Mouse (Mus musculus) ES-Bruce4 (cell line): Measurements from ENCODE around the gene Nr2c1. TPM values are rescaled to one million over a fixed set of nuclear protein-coding genes. Genes with fewer than 3 reads are reported as not detected.

ENCODE experiments used
- H3K27ac ChIP-seq: 2 replicates; pipeline ENCODE4 v1.5.1; 2012; ENCODE audit warnings: low read length, inconsistent platforms; ENCODE audit not compliant: insufficient read depth
- H3K27me3 ChIP-seq: 2 replicates; pipeline ENCODE4 v1.6.1; 2012; ENCODE audit warnings: mild to moderate bottlenecking, low read length, inconsistent platforms; ENCODE audit not compliant: control insufficient read depth, poor library complexity, insufficient read depth, severe bottlenecking
- H3K36me3 ChIP-seq: 2 replicates; pipeline ENCODE4 v1.6.1; 2012; ENCODE audit warnings: inconsistent platforms, mild to moderate bottlenecking, low read length, moderate library complexity; ENCODE audit not compliant: control insufficient read depth, poor library complexity, insufficient read depth, severe bottlenecking
- H3K4me1 ChIP-seq: one replicate; pipeline ENCODE4 v1.8.1; 2011; ENCODE audit warnings: low read length; ENCODE audit not compliant: control insufficient read depth, insufficient read depth
- H3K4me3 ChIP-seq: 2 replicates; pipeline ENCODE4 v1.5.1; 2011; ENCODE audit warnings: low read depth, mild to moderate bottlenecking, low read length
- H3K9ac ChIP-seq: 2 replicates; pipeline ENCODE4 v1.6.1; 2012; ENCODE audit warnings: low read depth, mild to moderate bottlenecking, inconsistent platforms; ENCODE audit not compliant: poor library complexity, severe bottlenecking
- H3K9me3 ChIP-seq: replicated peaks from 2 replicates; pipeline ENCODE4 v1.6.1; 2012; ENCODE audit warnings: mild to moderate bottlenecking, low read length, inconsistent platforms; ENCODE audit not compliant: control insufficient read depth, poor library complexity, insufficient read depth, severe bottlenecking
- CTCF ChIP-seq: IDR thresholded peaks from one replicate; pipeline ENCODE4 v1.8.1; 2011; ENCODE audit warnings: low read depth, low read length
- EP300 ChIP-seq: IDR thresholded peaks from 2 replicates; pipeline ENCODE4 v1.6.1; 2011; ENCODE audit warnings: low read depth, low read length; ENCODE audit not compliant: insufficient read depth
- POLR2A ChIP-seq: IDR thresholded peaks from one replicate; pipeline ENCODE4 v1.8.1; 2011; ENCODE audit warnings: low read length; ENCODE audit not compliant: insufficient read depth
- polyA plus RNA-seq: library from polyadenylated mRNA; stranded (reverse); fragments of >200 nt; gene quantifications from 2 replicates; pipeline ENCODE4 v1.2.4, GENCODE M21; 2011; ENCODE audit warnings: low read depth; ENCODE audit not compliant: missing spikeins, insufficient read depth, insufficient read length

Gene Nr2c1
- polyA plus RNA-seq, 1 experiment: 8.8 TPM

GRCm38 (mm10) chr10:94118993-94119392 is 28.8 kb upstream of the Nr2c1 start:
- TF ChIP-seq CTCF: no peak
- no peak for TF ChIP-seq POLR2A
- TF ChIP-seq EP300: no peak

GRCm38 (mm10) chr10:94120676-94121075 is 27.1 kb upstream of the Nr2c1 start:
- TF ChIP-seq POLR2A (no peak), EP300 (no peak), CTCF (no peak)
- H3K36me3 ChIP-seq: no peaks in the 10 kb centered on the region

More at GRCm38 (mm10) chr10:94118993-94119392, 28.8 kb upstream of the Nr2c1 start:
- Histone ChIP-seq H3K27ac (no peak overlapping the region), H3K4me1 (no peaks in the 10 kb centered on the region), H3K36me3 (no peaks in the 10 kb centered on the region), H3K9me3 (no peaks in the 10 kb centered on the region), H3K9ac (no peak overlapping the region), H3K27me3 (no peaks in the 10 kb centered on the region), H3K4me3 (no peak overlapping the region)

GRCm38 (mm10) chr10:94122595-94122994 is 25.2 kb upstream of the Nr2c1 start:
- H3K9ac ChIP-seq: no peak overlapping the region
- H3K4me1 ChIP-seq: no peaks in the 10 kb centered on the region
- H3K9me3 ChIP-seq: no peaks in the 10 kb centered on the region
- TF ChIP-seq CTCF: no peak
- no peak for TF ChIP-seq EP300
- no peak for TF ChIP-seq POLR2A
- H3K27ac ChIP-seq: no peak overlapping the region
- H3K4me3 ChIP-seq: no peak overlapping the region
- H3K27me3 ChIP-seq: no peaks in the 10 kb centered on the region
- no peaks in the 10 kb centered on the region for H3K36me3 ChIP-seq

More at GRCm38 (mm10) chr10:94120676-94121075, 27.1 kb upstream of the Nr2c1 start:
- H3K4me1 ChIP-seq: no peaks in the 10 kb centered on the region
- H3K9ac ChIP-seq: no peak overlapping the region
- H3K9me3 ChIP-seq: no peaks in the 10 kb centered on the region
- no peak overlapping the region for H3K27ac ChIP-seq
- H3K27me3 ChIP-seq: no peaks in the 10 kb centered on the region
- no peak overlapping the region for H3K4me3 ChIP-seq

- H3K36me3 ChIP-seq: no peaks in the 10 kb centered on the region
- no peaks in the 10 kb centered on the region for H3K9me3 ChIP-seq
- H3K27ac ChIP-seq: no peak overlapping the region
- no peak overlapping the region for H3K4me3 ChIP-seq
- H3K9ac ChIP-seq: no peak overlapping the region
- no peaks in the 10 kb centered on the region for H3K4me1 ChIP-seq
- TF ChIP-seq CTCF (no peak), EP300 (no peak), POLR2A (no peak)
- no peaks in the 10 kb centered on the region for H3K27me3 ChIP-seq
These were observed 24.2 kb upstream of the Nr2c1 start for GRCm38 (mm10) chr10:94123581-94123980.

GRCm38 (mm10) chr10:94124376-94124775 is 23.4 kb upstream of the Nr2c1 start:
- Histone ChIP-seq H3K36me3 (no peaks in the 10 kb centered on the region), H3K9ac (no peak overlapping the region), H3K4me3 (no peak overlapping the region), H3K4me1 (no peaks in the 10 kb centered on the region), H3K27ac (no peak overlapping the region), H3K9me3 (no peaks in the 10 kb centered on the region), H3K27me3 (no peaks in the 10 kb centered on the region)
- TF ChIP-seq CTCF (peak; percentile 60), POLR2A (no peak), EP300 (no peak)

GRCm38 (mm10) chr10:94129680-94130119 is 18.1 kb upstream of the Nr2c1 start:
- no peaks in the 10 kb centered on the region for H3K27me3 ChIP-seq
- H3K4me3 ChIP-seq: no peak overlapping the region
- H3K9ac ChIP-seq: no peak overlapping the region
- H3K36me3 ChIP-seq: no peaks in the 10 kb centered on the region
- no peaks in the 10 kb centered on the region for H3K4me1 ChIP-seq
- TF ChIP-seq CTCF (no peak), EP300 (no peak), POLR2A (no peak)
- no peak overlapping the region for H3K27ac ChIP-seq
- no peaks in the 10 kb centered on the region for H3K9me3 ChIP-seq
